In the genomic region with DNA sequence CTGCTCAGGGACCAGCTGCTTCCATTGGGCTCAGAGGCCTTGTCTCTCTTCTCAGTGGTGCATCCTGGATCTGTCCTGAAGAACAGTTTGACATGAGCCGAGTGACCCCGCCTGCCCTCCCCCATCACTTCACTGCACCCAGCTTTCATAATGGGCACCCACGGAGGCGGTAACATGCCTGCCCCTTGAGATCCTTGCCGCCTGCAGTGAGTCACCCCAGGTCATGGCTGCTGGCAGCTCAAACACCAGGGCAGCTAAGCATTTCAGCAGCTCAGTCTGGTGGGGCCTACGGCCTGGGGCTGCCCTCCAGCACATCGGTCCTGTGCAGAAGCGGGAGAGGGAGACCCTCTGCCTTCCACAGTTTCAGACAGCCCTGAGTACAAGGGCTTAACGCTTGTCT, we compare ENCODE assay signal across 30 mouse cellular contexts. TPM values are rescaled to one million over a fixed set of nuclear protein-coding genes. Genes with fewer than 3 reads are reported as not detected.
DNase-seq lines count a peak whose midpoint lies in the region; ATAC-seq and TF ChIP-seq lines count a peak whose summit lies in the region.
"Had no signal": no experiment of that assay in that cellular context is flagged by ENCODE, and none has a peak within 500 bp of the region (broad histone marks: within the 10 kb centered on the region; RNA-seq: fewer than 3 reads in every experiment).

No protein-coding gene starts in this region.

- H3K27me3 ChIP-seq in limb, embryonic 15.5 days: peaks cover 27% of the 10 kb centered on the region
- H3K27me3 ChIP-seq in limb, embryonic 10.5 days (ENCODE audit: low read depth, poor library complexity, severe bottlenecking): peaks cover 39% of the 10 kb centered on the region
- peaks cover 16% of the 10 kb centered on the region for H3K27me3 ChIP-seq in liver, postnatal 0 days (ENCODE audit: insufficient read depth, low read length)

- TF ChIP-seq CTCF in liver, postnatal 0 days (IDR thresholded peaks at IDR 0.05; ENCODE audit: low read depth): no peak

- 82% methylated on average over 9 of the region's 9 CpGs for WGBS in limb, embryonic 15.5 days
- WGBS in limb, embryonic 10.5 days: 82% methylated on average over 9 of the region's 9 CpGs
- WGBS in liver, postnatal 0 days (ENCODE audit: insufficient replicate concordance): 83% methylated on average over 9 of the region's 9 CpGs

- no peak overlapping the region for H3K4me3 ChIP-seq in limb, embryonic 15.5 days
- H3K4me3 ChIP-seq in limb, embryonic 10.5 days: no peak overlapping the region
- no peak overlapping the region for H3K4me3 ChIP-seq in liver, postnatal 0 days (ENCODE audit: low read depth, low read length)
- H3K4me3 ChIP-seq: forebrain, embryonic 10.5 days; forebrain, embryonic 13.5 days; heart, embryonic 12.5 days; heart, embryonic 15.5 days; hindbrain, embryonic 10.5 days; hindbrain, embryonic 15.5 days had no signal

- H3K36me3 ChIP-seq in limb, embryonic 15.5 days: peaks cover 55% of the 10 kb centered on the region
- H3K36me3 ChIP-seq in limb, embryonic 10.5 days: peaks cover 36% of the 10 kb centered on the region
- H3K36me3 ChIP-seq in liver, postnatal 0 days (replicated peaks; ENCODE audit: insufficient read depth, low read length): peaks cover 5% of the 10 kb centered on the region; the same call in 1 of the 2 replicates

- no peaks in the 10 kb centered on the region for H3K9me3 ChIP-seq in limb, embryonic 15.5 days
- H3K9me3 ChIP-seq in limb, embryonic 10.5 days (replicated peaks): no peaks in the 10 kb centered on the region
- no peaks in the 10 kb centered on the region for H3K9me3 ChIP-seq in liver, postnatal 0 days (ENCODE audit: low read length)
- H3K9me3 ChIP-seq: forebrain, embryonic 10.5 days; forebrain, embryonic 13.5 days; heart, embryonic 12.5 days; heart, embryonic 15.5 days; hindbrain, embryonic 10.5 days; hindbrain, embryonic 15.5 days had no signal

- H3K9ac ChIP-seq in limb, embryonic 15.5 days: no peak overlapping the region
- no peak overlapping the region for H3K9ac ChIP-seq in liver, postnatal 0 days (replicated peaks)
- H3K9ac ChIP-seq: forebrain, embryonic 13.5 days; heart, embryonic 12.5 days; heart, embryonic 15.5 days; hindbrain, embryonic 15.5 days had no signal

- peak; percentile 47 for DNase-seq in adrenal gland, postnatal 10 days
- DNase-seq in adrenal gland, postnatal 4 days (ENCODE audit: low spot score in 2 of 2): no peak
- no peak for DNase-seq in limb, embryonic 10.5 days (ENCODE audit: low spot score)
- peak; percentile 44 for DNase-seq in adrenal gland, postnatal 25 days
- DNase-seq in liver, postnatal 0 days: no peak
- DNase-seq: cerebellum, adult 11-12 months; cerebellum, adult 8-10 months; cerebellum, postnatal 10 days; gastrocnemius, postnatal 14 days; heart, adult 18-20 months; heart, postnatal 10 days; heart, postnatal 36 days; kidney, adult 2 months had no signal

- TF ChIP-seq EP300 in liver, postnatal 0 days (IDR thresholded peaks at IDR 0.05; ENCODE audit: low read depth): no peak

- 0 out of 2 replicates have a peak, but pooled peaks have one; percentile 4 for ATAC-seq in limb, embryonic 15.5 days (ENCODE audit: insufficient number of reproducible peaks, low FRiP score, low TSS enrichment, low read depth)
- no peak for ATAC-seq in liver, postnatal 0 days
- ATAC-seq: activated CD4-positive, CD25-positive, alpha-beta regulatory T cell, adult 4 months; CD4-positive, CD25-positive, alpha-beta regulatory T cell, adult 4 months; forebrain, embryonic 13.5 days; forebrain, embryonic 16.5 days; intestine, postnatal 0 days had no signal

- H3K4me1 ChIP-seq in limb, embryonic 15.5 days: peaks cover 5% of the 10 kb centered on the region; the same call in 1 of the 2 replicates
- H3K4me1 ChIP-seq in limb, embryonic 10.5 days: peaks cover 7% of the 10 kb centered on the region
- H3K4me1 ChIP-seq in liver, postnatal 0 days (ENCODE audit: insufficient read depth): no peaks in the 10 kb centered on the region

- no peak overlapping the region for H3K4me2 ChIP-seq in limb, embryonic 15.5 days
- H3K4me2 ChIP-seq in liver, postnatal 0 days (ENCODE audit: low read depth, low read length): no peak overlapping the region
- H3K4me2 ChIP-seq: forebrain, embryonic 13.5 days; heart, embryonic 12.5 days; heart, embryonic 15.5 days; hindbrain, embryonic 15.5 days had no signal

- no peak overlapping the region for H3K27ac ChIP-seq in limb, embryonic 15.5 days
- no peak overlapping the region for H3K27ac ChIP-seq in limb, embryonic 10.5 days
- H3K27ac ChIP-seq in liver, postnatal 0 days (ENCODE audit: low read depth): no peak overlapping the region
- H3K27ac ChIP-seq: forebrain, embryonic 10.5 days; forebrain, embryonic 13.5 days; heart, embryonic 15.5 days; hindbrain, embryonic 10.5 days; hindbrain, embryonic 15.5 days had no signal

RNA-seq across cellular contexts. Expression of gene Icmt, which starts 10.5 kb away (rescaled TPM):
- total RNA-seq in adrenal gland, postnatal 10 days (2021): 10 to 100 TPM; 30.4 to 31.6 TPM
- total RNA-seq in adrenal gland, postnatal 4 days (2021): 10 to 100 TPM; 35.4 to 35.5 TPM
- 26.4 and 26.5 TPM in 2 replicates for polyA plus RNA-seq in limb, embryonic 15.5 days (2015; fragmentation: Nextera tagmentation; extraction: Ambion mirVana)
- polyA plus RNA-seq in limb, embryonic 10.5 days (2016; fragmentation: Nextera tagmentation; extraction: Ambion mirVana): 31.4 and 33.9 TPM in 2 replicates
- total RNA-seq in adrenal gland, postnatal 25 days (2021): 44.9 and 48.7 TPM in 2 replicates
- 5.9 and 6.9 TPM in 2 replicates for polyA plus RNA-seq in liver, postnatal 0 days (2015; fragmentation: Nextera tagmentation; extraction: Ambion mirVana)

RNA-seq across cellular contexts. Expression of gene Rnf207, which starts 11.3 kb away (rescaled TPM):
- total RNA-seq in adrenal gland, postnatal 10 days (2021): under 1 TPM in 1 of 2 experiments, not detected in 1; 0.70 TPM
- 1 to 10 TPM; 1.2 to 1.3 TPM for total RNA-seq in adrenal gland, postnatal 4 days (2021)
- 0.29 and 0.31 TPM in 2 replicates for polyA plus RNA-seq in limb, embryonic 15.5 days (2015; fragmentation: Nextera tagmentation; extraction: Ambion mirVana)
- 0.70 and 1.1 TPM in 2 replicates for polyA plus RNA-seq in limb, embryonic 10.5 days (2016; fragmentation: Nextera tagmentation; extraction: Ambion mirVana)
- 1.1 TPM in 1 of 2 replicates, not detected in the other for total RNA-seq in adrenal gland, postnatal 25 days (2021)
- polyA plus RNA-seq in liver, postnatal 0 days (2015; fragmentation: Nextera tagmentation; extraction: Ambion mirVana): 0.13 TPM in 1 of 2 replicates, not detected in the other
- total RNA-seq: gastrocnemius, adult 18-20 months; gastrocnemius, postnatal 14 days; MEL had no signal
- polyA plus RNA-seq: activated CD4-positive, CD25-positive, alpha-beta regulatory T cell, adult 4 months; CD4-positive, CD25-positive, alpha-beta regulatory T cell, adult 4 months had no signal

RNA-seq across cellular contexts. Expression of gene Hes3, which starts 16.1 kb away (rescaled TPM):
- not detected for total RNA-seq in adrenal gland, postnatal 10 days (2021)
- not detected for total RNA-seq in adrenal gland, postnatal 4 days (2021)
- polyA plus RNA-seq in limb, embryonic 15.5 days (2015; fragmentation: Nextera tagmentation; extraction: Ambion mirVana): not detected in 2 replicates
- polyA plus RNA-seq in limb, embryonic 10.5 days (2016; fragmentation: Nextera tagmentation; extraction: Ambion mirVana): not detected in 2 replicates
- not detected in 2 replicates for total RNA-seq in adrenal gland, postnatal 25 days (2021)
- not detected in 2 replicates for polyA plus RNA-seq in liver, postnatal 0 days (2015; fragmentation: Nextera tagmentation; extraction: Ambion mirVana)
- total RNA-seq: gastrocnemius, adult 18-20 months; gastrocnemius, postnatal 14 days; heart, adult 18-20 months; heart, postnatal 10 days; heart, postnatal 36 days; MEL had no signal
- polyA plus RNA-seq: activated CD4-positive, CD25-positive, alpha-beta regulatory T cell, adult 4 months; C2C12; CD4-positive, CD25-positive, alpha-beta regulatory T cell, adult 4 months; embryonic facial prominence, embryonic 14.5 days; forebrain, embryonic 13.5 days; forebrain, embryonic 16.5 days; gonadal fat pad, adult 2 months; heart, embryonic 12.5 days; heart, embryonic 15.5 days; intestine, embryonic 14.5 days; intestine, postnatal 0 days; kidney, adult 2 months had no signal

RNA-seq across cellular contexts. Expression of gene Rpl22, which starts 18.0 kb away (rescaled TPM):
- total RNA-seq in adrenal gland, postnatal 10 days (2021): 100 to 1,000 TPM; 484 to 487 TPM
- 100 to 1,000 TPM; 608 to 640 TPM for total RNA-seq in adrenal gland, postnatal 4 days (2021)
- 286 and 375 TPM in 2 replicates for polyA plus RNA-seq in limb, embryonic 15.5 days (2015; fragmentation: Nextera tagmentation; extraction: Ambion mirVana)
- 352 and 417 TPM in 2 replicates for polyA plus RNA-seq in limb, embryonic 10.5 days (2016; fragmentation: Nextera tagmentation; extraction: Ambion mirVana)
- 458 and 532 TPM in 2 replicates for total RNA-seq in adrenal gland, postnatal 25 days (2021)
- 207 and 213 TPM in 2 replicates for polyA plus RNA-seq in liver, postnatal 0 days (2015; fragmentation: Nextera tagmentation; extraction: Ambion mirVana)

RNA-seq across cellular contexts. Expression of gene Chd5, which starts 30.9 kb away (rescaled TPM):
- total RNA-seq in adrenal gland, postnatal 10 days (2021): 1 to 10 TPM; 8.8 TPM
- 10 to 100 TPM; 19.0 to 24.7 TPM for total RNA-seq in adrenal gland, postnatal 4 days (2021)
- 0.29 and 0.63 TPM in 2 replicates for polyA plus RNA-seq in limb, embryonic 15.5 days (2015; fragmentation: Nextera tagmentation; extraction: Ambion mirVana)
- polyA plus RNA-seq in limb, embryonic 10.5 days (2016; fragmentation: Nextera tagmentation; extraction: Ambion mirVana): 0.01 and 0.03 TPM in 2 replicates
- 4.2 and 9.5 TPM in 2 replicates for total RNA-seq in adrenal gland, postnatal 25 days (2021)
- 0.38 TPM in 1 of 2 replicates, not detected in the other for polyA plus RNA-seq in liver, postnatal 0 days (2015; fragmentation: Nextera tagmentation; extraction: Ambion mirVana)

Comparison
In these comparisons a context has a peak if more than half of its experiments do, and no peak if none do; other contexts are left out.
1. DNase-seq: peak in adrenal gland, postnatal 10 days (single experiment) and adrenal gland, postnatal 25 days (single experiment); none in adrenal gland, postnatal 4 days (0 of 2), limb, embryonic 10.5 days (single experiment) and liver, postnatal 0 days (single experiment).